23 mouse cellular contexts compared by ENCODE assay signal in genomic region chr6:24108471-24108870, GRCm38 (mm10). TPM values are rescaled to one million over a fixed set of nuclear protein-coding genes. Genes with fewer than 3 reads are reported as not detected.
DNase-seq lines count a peak whose midpoint lies in the region; TF ChIP-seq lines count a peak whose summit lies in the region.
"Had no signal": no experiment of that assay in that cellular context is flagged by ENCODE, and none has a peak within 500 bp of the region (broad histone marks: within the 10 kb centered on the region; RNA-seq: fewer than 3 reads in every experiment).

No protein-coding gene starts in this region.

- intact Hi-C loops in heart, postnatal 14 days (cut with DNase I): no loop called here

- H3K27me3 ChIP-seq in cerebellum, adult 2 months (ENCODE audit: control insufficient read depth, insufficient read depth, low read length): no peaks in the 10 kb centered on the region
- H3K27me3 ChIP-seq: CH12.LX; embryonic facial prominence, embryonic 15.5 days; forebrain, embryonic 12.5 days; heart, embryonic 12.5 days; Patski had no signal

- DNase-seq in cerebellum, adult 11 months: peak; percentile 51
- DNase-seq in cerebellum, adult 2 months: peak; percentile 58 to 84
- DNase-seq in cerebellum, postnatal 10 days: peak; percentile 58 to 64
- no peak for DNase-seq in heart, adult 8-10 months (ENCODE audit: low spot score)
- DNase-seq in thymus, postnatal 14 days: no peak
- DNase-seq in heart, postnatal 14 days: no peak
- DNase-seq: adrenal gland, postnatal 14 days; embryo, embryonic 11 days; gastrocnemius, postnatal 14 days; heart, adult 2 months; heart, postnatal 36 days; kidney, adult 8-10 months had no signal

- no peak for TF ChIP-seq POLR2A in cerebellum, adult 2 months (IDR thresholded peaks at IDR 0.05; ENCODE audit: borderline replicate concordance, insufficient read depth, low read length)

- H3K4me1 ChIP-seq in cerebellum, adult 2 months (ENCODE audit: control insufficient read depth, insufficient read depth, low read length): peaks cover 10% of the 10 kb centered on the region; the same call in 1 of the 2 replicates
- H3K4me1 ChIP-seq: embryonic facial prominence, embryonic 15.5 days; heart, embryonic 12.5 days; hindbrain, embryonic 15.5 days had no signal

- no peak overlapping the region for H3K4me3 ChIP-seq in cerebellum, adult 2 months (replicated peaks; ENCODE audit: insufficient read depth, low read depth, low read length)
- H3K4me3 ChIP-seq: embryonic facial prominence, embryonic 15.5 days; erythroblast, embryonic 14.5 days; forebrain, embryonic 12.5 days; heart, adult 2 months; heart, embryonic 12.5 days; hindbrain, embryonic 15.5 days had no signal

- peak overlapping the region; percentile 99; the same call in 1 of the 2 replicates for H3K27ac ChIP-seq in cerebellum, adult 2 months (ENCODE audit: insufficient read depth, low read length)
- H3K27ac ChIP-seq: embryonic facial prominence, embryonic 15.5 days; forebrain, embryonic 12.5 days; heart, adult 2 months; hindbrain, embryonic 15.5 days had no signal

- WGBS in cerebellum, adult 2 months: 17% methylated on average over 4 of the region's 4 CpGs

- TF ChIP-seq CTCF in cerebellum, adult 2 months (IDR thresholded peaks at IDR 0.05; ENCODE audit: borderline replicate concordance, insufficient read depth, low read depth, low read length): no peak

RNA-seq across cellular contexts. Expression of gene Slc13a1, which starts 59.4 kb away (rescaled TPM):
- 1.7 and 2.1 TPM in 2 replicates for polyA plus RNA-seq in cerebellum, adult 2 months (2012; rRNA removed)
- not detected for total RNA-seq in heart, adult 8-10 months (2022)
- not detected for total RNA-seq in heart, postnatal 14 days (2021)
- total RNA-seq: adrenal gland, postnatal 14 days; CH12.LX; common myeloid progenitor, adult 5-6 weeks; gastrocnemius, adult 18-20 months; gastrocnemius, postnatal 14 days; heart, adult 2 months had no signal
- polyA plus RNA-seq: activated CD4-positive, CD25-positive, alpha-beta regulatory T cell, adult 4 months; erythroblast, embryonic 14.5 days; gonadal fat pad, adult 2 months; heart, adult 2 months; heart, embryonic 12.5 days; Patski had no signal

Comparison
In these comparisons a context has a peak if more than half of its experiments do, and no peak if none do; other contexts are left out.
1. DNase-seq: peak in cerebellum, adult 11 months (single experiment), cerebellum, adult 2 months (2 of 2) and cerebellum, postnatal 10 days (2 of 2); none in heart, adult 8-10 months (single experiment), thymus, postnatal 14 days (single experiment) and heart, postnatal 14 days (0 of 2).